Mouse (Mus musculus) brown adipose tissue, adult 24 weeks (tissue): ENCODE results near the gene Ankrd65. TPM values are rescaled to one million over a fixed set of nuclear protein-coding genes. Genes with fewer than 3 reads are reported as not detected.

Source experiments
- H3K27ac ChIP-seq: fragments of 200-500 bp; replicated peaks from 2 replicates; pipeline ENCODE4 v1.5.1; 2012; ENCODE audit warnings: low read depth, mild to moderate bottlenecking, low read length
- H3K4me1 ChIP-seq: fragments of 200-500 bp; 2 replicates; pipeline ENCODE4 v1.6.1; 2012; ENCODE audit warnings: low read length, mixed read lengths; ENCODE audit not compliant: control insufficient read depth, insufficient read depth, insufficient read length
- H3K4me3 ChIP-seq: fragments of 200-500 bp; 2 replicates; pipeline ENCODE4 v1.5.1; 2012; ENCODE audit warnings: low read depth, mild to moderate bottlenecking, low read length, moderate library complexity; ENCODE audit not compliant: insufficient read depth
- polyA plus RNA-seq: library from polyadenylated mRNA; stranded (reverse); fragments of >200 nt; gene quantifications from 2 replicates; pipeline ENCODE4 v1.2.4, GENCODE M21; 2012; ENCODE audit not compliant: missing spikeins, insufficient read depth, insufficient read length

Gene Ankrd65
- polyA plus RNA-seq, 1 experiment, result not detected

DNA sequence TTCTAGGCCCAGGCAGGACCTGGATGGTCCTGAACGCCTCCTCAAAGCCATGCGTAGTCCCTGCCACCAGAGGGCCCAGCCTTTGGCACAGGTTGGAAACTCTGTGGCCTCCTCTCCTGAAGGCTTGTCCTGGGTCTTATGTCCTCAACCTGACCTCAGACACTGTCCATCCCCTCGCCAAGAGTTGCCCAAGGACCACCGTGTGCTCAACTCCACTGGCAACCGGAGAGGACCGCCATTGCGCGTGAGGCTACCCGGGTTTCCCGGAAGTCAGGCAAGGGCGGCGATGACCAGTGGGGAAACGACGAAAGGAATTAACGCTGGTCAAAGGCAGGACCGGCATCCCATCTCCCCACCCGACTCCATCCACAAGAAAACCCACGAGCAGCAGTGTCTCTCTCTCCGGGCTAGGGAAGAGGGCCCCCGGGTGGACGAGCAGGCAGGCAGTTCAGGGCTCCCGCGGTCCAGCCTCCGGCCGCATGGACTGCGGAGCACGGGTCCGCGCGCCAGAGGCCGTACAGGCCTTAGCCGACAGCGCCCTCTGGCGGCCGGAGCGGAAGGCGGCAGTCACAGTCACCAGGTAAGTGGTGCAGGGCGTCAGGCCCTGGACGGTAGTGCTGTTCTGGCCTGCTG, 20.2 kb upstream of the Ankrd65 start:
- H3K4me1 ChIP-seq, result no peaks in the 10 kb centered on the region
- H3K27ac ChIP-seq, result peak overlapping the region; percentile 92
- peak overlapping the region; percentile 78 for H3K4me3 ChIP-seq

DNA sequence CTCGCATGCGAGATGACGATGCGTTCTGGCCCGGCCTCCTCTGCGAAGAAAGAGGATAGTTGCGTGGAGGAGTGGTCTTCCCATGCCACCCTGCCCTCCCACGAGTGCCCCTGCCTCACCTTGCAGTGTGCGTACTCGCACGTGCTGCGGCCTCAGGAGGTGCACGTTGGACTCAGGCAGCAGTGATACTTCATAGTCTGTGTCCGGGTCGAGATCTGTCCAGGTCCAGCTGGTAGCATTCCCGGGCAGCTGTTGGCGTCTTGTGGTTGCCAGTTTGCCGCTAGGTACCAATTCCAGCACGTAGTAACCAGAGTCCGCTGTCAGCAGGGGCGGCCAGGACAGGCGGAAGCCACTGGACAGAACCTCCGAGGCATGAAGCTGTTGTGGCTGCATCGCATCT, 19.6 kb upstream of the Ankrd65 start:
- Histone ChIP-seq H3K27ac (no peak overlapping the region), H3K4me1 (peaks cover 2% of the 10 kb centered on the region; the same call in 1 of the 2 replicates), H3K4me3 (peak overlapping the region; percentile 78; the same call in 1 of the 2 replicates)

DNA sequence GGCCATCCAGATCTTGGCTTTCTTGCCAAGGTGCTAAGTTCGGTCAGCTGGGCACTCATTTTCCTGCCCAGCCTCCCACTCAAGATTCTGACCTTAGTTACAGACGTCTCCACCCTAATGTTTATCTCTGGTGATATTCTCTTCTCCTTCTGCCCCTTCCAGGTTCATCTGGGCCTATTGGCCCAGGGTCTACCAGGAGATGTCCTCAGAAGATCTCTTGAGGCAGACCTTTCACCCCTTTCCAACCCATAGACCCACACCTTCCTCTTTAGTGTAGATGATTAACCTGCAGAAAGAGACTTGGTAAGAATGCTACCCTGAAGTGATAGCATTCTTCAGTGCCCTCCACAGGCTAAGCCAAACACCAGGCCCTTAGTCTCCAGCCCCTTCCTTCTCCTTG, 18.5 kb upstream of the Ankrd65 start:
- Histone ChIP-seq H3K4me3 (no peak overlapping the region), H3K4me1 (peaks cover 10% of the 10 kb centered on the region), H3K27ac (no peak overlapping the region)

DNA sequence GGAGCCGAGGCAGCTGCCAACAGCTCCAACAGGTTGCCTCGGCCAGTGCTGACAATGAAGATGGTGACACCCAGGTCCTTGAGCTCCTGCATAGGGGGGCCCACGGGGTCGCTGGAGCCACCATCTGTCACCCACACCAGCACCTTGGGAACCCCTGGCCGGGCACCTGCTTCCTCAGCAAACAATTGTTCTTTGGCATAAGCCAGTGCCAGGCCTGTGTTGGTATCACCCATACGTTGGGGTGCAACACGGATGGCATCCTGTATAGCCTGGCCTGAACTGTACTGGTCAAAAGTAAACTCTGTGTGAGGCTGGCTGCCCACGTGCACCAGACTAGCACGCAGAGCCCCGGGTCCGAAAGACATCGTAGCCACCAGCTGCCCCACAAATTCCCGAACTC, 17.5 kb upstream of the Ankrd65 start:
- H3K4me3 ChIP-seq, result no peak overlapping the region
- no peak overlapping the region for H3K27ac ChIP-seq
- H3K4me1 ChIP-seq, result peaks cover 15% of the 10 kb centered on the region

DNA sequence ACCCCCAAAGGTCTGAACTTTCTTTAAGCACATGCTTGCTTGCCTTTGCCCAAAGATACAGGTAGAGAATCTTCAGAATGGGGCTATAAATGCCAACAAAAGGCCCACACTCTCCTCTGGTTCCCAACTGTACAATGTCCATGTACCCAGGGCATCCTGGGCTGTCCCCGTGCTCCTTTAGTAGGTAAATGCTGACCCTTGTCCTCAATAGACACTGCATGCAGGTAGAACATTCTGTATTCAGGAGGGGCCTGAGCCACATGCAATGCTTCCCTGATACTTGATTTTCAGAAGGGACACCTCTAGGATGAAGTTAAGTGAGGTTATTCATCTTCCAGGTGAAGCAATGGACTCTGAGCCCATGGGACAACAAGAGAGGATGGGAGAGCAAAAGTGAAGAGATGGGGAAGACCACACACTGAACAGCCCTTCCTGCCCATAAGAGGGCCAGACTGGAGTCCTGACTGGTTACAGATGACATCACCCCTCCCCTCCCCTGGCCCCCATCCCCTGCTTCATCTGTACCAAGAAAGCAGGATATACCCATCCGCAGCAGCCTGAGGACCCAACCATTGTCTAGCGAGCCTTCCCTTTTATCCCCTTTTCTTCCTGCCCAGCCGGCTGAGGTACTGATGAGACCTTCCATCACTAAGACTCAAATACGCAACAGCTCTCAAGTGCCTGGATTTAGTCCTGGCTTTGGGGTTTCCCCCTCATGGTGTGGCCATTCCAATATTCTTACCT, 16.7 kb upstream of the Ankrd65 start:
- H3K4me1 ChIP-seq, result peaks cover 15% of the 10 kb centered on the region
- H3K27ac ChIP-seq, result no peak overlapping the region
- peak overlapping the region; percentile 56 for H3K4me3 ChIP-seq

DNA sequence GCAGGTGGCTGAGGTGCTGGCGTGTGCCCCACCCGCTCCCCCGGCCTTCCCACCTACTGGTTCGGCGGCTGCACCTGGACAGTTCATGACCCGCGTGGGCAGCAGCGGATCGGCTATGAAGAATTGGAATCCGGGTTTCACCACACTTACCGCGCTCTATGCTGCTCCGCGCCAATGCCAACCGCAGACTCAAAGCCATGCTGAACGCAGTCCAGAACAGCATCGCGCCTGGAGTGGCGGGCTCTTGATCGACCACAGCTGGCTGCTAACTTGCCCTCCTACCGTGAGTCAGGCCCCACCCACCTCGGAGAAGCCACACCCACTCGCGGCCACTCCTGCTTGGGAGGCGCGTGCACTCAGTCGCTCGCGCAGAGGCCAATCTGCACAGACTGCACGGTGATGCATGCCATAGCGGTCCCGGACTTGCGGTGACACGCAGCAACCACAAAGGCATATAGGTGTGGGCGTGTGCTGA, 15.9 kb upstream of the Ankrd65 start, which contains the start of gene Vwa1:
Gene Vwa1 (minus strand): TSS at position 419 of the 475 bp plus-strand sequence.
- Histone ChIP-seq H3K4me3 (peak within 1 kb of the TSS; percentile 56), H3K27ac (peak within 1 kb of the TSS; percentile 97), H3K4me1 (peaks cover 18% of the 10 kb centered on the region)

DNA sequence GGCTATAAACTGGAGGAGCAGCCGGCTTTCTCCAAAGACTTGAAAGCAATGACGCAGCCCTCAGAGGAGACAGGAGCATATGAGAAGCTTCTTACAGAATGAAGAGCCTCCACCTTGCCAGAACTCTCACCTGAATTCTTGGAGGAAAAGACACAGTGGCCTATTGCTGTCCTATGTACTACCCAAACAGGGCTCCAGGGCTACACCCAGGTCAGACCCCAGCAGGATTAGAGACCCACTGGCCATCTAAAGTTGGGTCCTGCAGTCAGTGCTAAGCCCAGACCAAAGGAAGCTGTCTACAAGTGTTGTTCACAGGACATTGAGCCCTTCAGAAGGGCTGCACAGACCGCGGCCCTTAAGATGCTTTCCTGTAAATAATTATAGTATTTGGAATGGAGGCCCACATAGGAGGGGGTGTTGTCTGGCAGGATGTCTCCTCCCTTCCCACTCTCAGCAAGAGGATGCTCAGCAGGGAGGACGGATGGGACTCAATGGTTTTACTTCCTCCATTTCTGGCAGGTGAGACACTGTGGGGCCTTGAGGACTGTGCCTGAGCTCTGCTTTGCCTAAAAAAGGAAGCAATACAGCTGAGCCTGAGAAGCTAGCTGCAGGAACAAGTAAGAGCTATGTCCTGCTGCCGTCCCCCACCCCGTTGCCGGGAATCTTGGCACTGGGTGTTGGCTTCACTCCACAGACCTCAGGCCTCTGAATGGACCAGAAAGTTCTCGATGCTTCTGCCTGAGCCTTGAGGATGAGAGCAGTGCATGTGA, 15.1 kb upstream of the Ankrd65 start:
- peaks cover 20% of the 10 kb centered on the region for H3K4me1 ChIP-seq
- peak overlapping the region; percentile 97 for H3K27ac ChIP-seq
- no peak overlapping the region for H3K4me3 ChIP-seq

DNA sequence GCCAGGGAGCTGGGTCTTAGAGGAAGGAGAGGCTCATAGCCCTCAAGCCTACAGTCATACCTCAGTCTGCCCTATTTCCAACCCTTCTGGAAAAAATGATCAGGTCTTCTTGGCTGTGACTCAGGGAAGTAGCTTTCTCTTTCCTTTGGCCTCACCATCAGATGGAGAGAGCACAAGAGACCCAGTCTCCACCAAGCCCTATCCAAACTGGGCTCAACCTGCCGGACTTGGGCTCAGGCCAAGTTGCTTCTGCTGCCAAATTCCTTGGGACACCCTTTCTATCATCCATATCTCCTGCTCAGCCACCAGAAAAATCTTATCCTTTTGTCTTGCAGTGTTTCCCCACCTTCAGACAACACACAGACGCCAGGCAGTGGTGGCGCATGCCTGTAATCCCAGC, 14.4 kb upstream of the Ankrd65 start:
- no peak overlapping the region for H3K4me3 ChIP-seq
- peaks cover 22% of the 10 kb centered on the region for H3K4me1 ChIP-seq
- peak overlapping the region; percentile 97 for H3K27ac ChIP-seq

DNA sequence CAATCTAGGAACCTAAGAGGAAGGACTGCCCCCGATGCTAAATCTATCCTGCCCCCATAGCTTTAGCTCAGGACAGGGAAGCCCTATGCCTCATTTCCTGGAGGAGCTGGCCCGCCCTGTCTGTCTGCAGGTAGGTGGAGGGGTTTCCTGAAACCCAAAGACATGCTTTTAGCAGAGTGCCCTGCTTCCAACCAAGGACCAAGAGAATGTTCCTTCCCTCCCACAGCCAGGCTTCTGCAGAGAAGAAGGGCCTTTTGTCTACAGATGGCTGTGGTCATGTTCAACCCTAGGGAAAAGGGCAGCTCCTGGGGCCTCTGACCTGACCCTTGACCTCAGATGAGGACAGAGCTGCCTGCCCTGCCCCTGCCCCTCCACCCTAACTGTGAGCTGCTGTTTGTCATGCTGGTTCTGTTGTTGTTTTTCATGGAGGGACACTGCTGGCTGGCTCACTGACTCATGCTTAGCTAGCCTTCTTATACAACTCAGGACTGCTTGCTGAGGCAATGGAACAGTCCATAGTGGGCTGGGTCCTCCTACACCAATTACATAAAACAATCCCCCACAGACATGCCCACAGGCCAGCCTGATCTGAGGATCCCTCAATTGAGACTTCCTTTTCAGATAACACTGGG, 13.4 kb upstream of the Ankrd65 start:
- H3K4me1 ChIP-seq, result peaks cover 25% of the 10 kb centered on the region
- H3K27ac ChIP-seq, result peak overlapping the region; percentile 97
- H3K4me3 ChIP-seq, result no peak overlapping the region

DNA sequence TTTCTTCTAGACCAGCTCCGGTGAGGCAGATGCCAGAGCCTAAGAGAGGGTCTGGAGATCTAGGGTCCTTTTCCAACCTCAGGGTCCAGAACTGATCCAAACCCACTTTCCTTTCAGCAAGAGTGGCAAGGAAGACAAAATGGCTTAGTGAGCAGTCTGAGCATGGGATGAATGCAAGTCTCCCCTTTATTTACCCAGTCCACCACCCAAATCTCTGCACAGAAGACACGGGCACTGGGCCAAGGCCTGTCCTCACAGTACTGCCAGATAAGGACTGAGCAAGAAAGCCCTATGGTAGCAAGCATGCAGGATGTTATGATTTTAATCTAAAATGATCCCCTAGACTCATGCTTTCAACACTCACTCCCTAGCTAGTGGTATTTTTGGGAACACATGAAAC, 12.4 kb upstream of the Ankrd65 start:
- peaks cover 25% of the 10 kb centered on the region for H3K4me1 ChIP-seq
- no peak overlapping the region for H3K4me3 ChIP-seq
- 0 out of 2 replicates have a peak overlapping the region, but pooled peaks have one; percentile 6 for H3K27ac ChIP-seq

DNA sequence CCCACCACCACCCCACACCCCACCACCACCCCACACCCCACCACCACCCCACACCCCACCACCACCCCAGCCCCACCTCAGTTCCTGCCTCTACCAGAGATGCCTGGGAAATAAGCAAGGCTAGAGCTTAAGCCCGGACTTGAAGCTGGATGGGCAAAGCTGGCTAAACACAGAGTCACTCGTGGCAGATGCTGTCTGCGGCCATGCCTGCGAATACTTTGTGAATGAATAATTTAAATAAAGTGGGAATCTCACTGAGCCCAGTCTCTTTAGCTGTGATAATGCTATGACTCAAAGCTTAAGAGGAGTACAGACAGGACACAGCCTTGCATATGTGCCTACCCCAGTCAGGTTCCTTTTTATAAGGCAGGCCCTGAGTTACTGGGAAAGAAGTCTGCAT, 10.7 kb upstream of the Ankrd65 start:
- Histone ChIP-seq H3K4me3 (no peak overlapping the region), H3K4me1 (peaks cover 25% of the 10 kb centered on the region), H3K27ac (peak overlapping the region; percentile 75; the same call in 1 of the 2 replicates)

DNA sequence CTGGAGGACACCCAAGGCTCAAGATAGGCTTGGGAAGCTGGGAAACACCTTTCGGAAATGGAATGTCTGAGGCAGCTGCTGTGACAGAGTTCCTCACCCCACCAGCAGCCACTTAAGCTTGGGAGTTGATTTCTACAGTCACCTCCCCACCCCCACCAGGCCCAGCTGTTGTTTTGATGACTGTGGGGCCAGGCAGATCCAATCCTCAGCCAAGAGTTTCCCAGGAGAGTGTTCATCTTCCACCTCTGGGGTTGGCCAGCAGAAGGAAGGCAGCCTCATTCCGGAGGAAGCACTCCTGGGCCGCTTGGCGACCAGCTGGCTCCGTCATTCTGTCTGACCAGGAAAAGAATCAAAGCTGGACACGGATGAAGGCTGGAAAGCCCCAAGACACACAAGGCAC, 9.3 kb upstream of the Ankrd65 start:
- H3K4me1 ChIP-seq, result peaks cover 21% of the 10 kb centered on the region
- no peak overlapping the region for H3K4me3 ChIP-seq
- peak overlapping the region; percentile 91 for H3K27ac ChIP-seq

DNA sequence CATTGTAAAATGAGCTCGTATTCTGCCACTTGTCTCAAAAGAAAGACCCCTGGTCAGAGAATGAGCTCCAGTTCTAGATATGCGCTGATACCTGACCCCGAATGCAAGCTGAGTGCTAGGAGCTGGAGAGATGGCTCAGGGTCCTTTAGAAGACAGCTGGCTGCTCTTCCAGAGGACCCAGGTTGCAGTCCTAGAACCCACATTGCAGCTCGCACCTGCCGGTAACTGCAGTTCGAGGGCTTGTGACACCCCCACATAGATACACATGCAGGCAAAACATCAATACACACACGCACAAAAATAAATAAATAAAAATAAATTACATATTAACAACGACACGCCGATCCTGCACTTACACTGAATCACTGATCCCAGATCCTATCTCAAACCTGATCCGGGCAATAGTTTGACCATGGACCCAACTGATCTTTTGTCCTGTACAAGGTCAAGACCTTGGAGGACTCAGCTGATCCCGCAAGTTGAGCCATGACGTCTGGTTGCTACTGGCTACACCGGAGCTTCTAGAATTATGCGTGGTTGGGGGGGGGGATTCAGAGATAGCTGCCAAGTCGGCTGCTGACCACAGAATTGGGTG, 6.7 kb upstream of the Ankrd65 start:
- H3K27ac ChIP-seq, result peak overlapping the region; percentile 85

DNA sequence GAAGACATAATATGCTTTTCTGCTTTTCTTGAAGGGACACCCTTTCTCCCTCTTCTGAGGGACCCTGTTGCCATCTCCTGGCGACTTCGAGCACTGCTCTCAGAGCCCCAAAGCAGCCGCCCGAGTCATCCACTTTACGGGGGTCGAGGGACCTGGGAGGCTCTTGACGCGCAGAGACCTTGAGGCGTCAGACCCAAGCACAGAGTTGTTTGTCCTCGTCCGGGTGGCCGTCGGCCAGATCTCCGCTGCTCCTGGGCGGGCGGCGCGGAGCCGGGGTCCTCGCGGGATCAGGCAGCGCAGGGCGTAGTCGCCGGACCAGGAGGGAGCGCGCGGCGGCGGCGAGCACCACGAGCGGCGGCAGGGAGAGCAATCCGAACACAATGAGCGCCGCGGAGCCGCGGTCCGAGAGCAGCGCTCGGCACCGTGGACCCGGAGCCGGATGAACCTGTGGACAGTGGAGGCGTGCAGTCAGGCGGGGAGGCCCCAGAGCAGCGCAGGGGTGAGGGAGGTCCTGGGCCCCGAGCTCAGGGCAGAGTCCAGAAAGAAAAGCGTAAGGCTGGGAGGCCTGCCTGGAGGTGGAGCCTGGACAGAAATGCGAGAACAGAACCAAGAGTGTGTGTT, 6.0 kb upstream of the Ankrd65 start:
- Histone ChIP-seq H3K27ac (peak overlapping the region; percentile 85), H3K4me3 (peak overlapping the region; percentile 82), H3K4me1 (peaks cover 8% of the 10 kb centered on the region)

More for the DNA sequence above, 6.7 kb upstream of the Ankrd65 start:
- H3K4me1 ChIP-seq, result peaks cover 11% of the 10 kb centered on the region
- peak overlapping the region; percentile 82 for H3K4me3 ChIP-seq
